Mouse (Mus musculus) right cerebral cortex, postnatal 14 days (tissue): Measurements from ENCODE around the gene Zfp189.

Source experiments
- DNase-seq: peaks from one replicate; pipeline ENCODE4 v3.0.0; 2022

The Zfp189 gene

DNA sequence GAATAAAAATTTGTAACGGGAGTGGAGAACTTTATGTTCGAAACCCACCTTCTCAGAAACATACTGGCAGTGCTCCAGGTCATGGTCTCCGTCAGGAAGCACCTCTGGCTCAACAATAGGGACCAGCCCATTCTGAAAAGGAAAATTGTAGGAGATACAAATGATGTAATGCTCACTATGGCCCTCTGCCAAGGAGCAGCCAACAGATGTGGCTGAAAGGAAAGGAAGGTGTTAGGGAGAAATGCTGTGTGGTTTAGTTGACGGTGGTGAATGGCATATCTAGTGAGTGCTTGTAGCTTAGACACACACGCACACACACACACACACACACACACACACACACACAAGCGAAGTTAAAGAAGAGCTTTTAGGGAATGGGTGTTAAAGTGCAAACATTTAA lies 18.7 kb downstream of the Zfp189 start:
- no peak for DNase-seq

DNA sequence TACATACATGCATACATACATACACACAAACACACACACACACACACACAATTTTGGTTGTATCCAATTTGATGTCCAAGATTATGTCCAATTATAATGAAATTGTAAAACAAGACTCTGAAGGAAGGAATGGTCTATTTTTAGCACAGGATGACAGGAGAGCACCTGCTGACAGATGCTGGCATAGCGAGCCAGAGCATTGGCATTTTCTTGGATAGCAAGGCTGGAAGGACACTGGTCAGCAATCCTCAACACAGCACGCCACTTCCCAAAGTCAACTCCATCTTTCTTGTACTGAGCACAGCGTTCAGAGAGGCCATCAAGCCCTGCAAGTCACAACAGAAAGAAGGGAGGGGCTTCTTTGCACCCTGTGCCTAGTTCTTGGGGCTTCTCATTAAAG lies 20.0 kb downstream of the Zfp189 start:
- no peak for DNase-seq

- no peak for DNase-seq
These were observed 25.1 kb downstream of the Zfp189 start for GRCm38 (mm10) chr4:49546026-49546425.

DNA sequence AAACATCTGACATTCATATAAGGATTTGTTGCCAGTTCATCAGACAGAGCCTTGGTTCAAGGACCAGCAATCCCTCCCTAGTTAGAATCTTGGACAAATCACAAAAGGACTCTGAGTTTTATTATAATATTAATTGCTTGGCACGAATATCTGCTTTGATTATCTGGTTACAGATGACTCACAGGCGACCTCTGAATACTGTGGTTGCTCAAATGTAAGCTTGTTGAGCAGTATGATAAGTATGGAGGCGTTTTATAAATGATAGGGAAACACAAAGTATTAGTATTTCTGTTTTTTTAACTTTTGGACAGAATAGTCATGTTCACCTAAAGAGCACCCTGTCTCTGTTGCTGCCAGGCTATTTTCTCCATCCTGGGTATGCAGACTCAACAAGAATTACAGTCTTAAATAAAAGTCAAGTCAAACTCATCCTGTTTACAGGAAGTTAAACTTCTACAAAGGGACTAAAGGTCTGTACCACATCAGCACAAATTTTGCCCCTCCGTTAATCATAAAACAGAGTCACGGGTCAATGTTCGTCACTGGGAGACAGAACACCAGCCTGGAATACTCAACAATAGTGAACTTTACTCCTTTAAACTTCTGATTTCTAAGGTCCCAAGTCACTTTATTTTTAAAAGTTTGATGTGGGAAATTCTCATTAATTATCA lies 26.0 kb downstream of the Zfp189 start:
- no peak for DNase-seq

GRCm38 (mm10) chr4:49547544-49548219 lies 26.7 kb downstream of the Zfp189 start:
- no peak for DNase-seq

GRCm38 (mm10) chr4:49549383-49549782 lies 28.4 kb downstream of the Zfp189 start, which contains the start of gene Aldob:
Gene Aldob, minus strand, starts transcription at chr4:49549546.
- DNase-seq: no peak

- no peak for DNase-seq
These were observed 32.4 kb downstream of the Zfp189 start for GRCm38 (mm10) chr4:49553380-49553779.

- no peak for DNase-seq
These were observed 36.4 kb downstream of the Zfp189 start for GRCm38 (mm10) chr4:49557375-49557774.

DNA sequence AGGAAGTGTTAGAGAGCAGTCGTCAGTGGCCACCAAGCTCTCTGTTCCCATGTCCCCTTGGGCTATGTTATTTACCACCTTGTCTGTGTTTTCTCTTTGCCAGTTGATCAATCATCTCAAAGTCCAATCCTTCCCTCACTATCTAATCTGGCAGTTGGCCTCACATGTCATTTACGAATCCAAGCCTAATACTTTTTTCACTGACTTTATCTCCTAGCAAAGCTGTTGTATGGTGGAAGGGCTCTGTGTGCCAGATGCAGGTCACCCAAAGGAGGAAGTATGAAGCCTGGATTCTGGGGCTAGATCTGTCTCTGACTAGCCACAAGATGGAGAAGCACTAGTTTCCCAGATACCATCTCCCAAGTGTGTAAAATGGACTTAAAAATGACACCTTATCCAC lies 37.2 kb downstream of the Zfp189 start:
- no peak for DNase-seq

DNA sequence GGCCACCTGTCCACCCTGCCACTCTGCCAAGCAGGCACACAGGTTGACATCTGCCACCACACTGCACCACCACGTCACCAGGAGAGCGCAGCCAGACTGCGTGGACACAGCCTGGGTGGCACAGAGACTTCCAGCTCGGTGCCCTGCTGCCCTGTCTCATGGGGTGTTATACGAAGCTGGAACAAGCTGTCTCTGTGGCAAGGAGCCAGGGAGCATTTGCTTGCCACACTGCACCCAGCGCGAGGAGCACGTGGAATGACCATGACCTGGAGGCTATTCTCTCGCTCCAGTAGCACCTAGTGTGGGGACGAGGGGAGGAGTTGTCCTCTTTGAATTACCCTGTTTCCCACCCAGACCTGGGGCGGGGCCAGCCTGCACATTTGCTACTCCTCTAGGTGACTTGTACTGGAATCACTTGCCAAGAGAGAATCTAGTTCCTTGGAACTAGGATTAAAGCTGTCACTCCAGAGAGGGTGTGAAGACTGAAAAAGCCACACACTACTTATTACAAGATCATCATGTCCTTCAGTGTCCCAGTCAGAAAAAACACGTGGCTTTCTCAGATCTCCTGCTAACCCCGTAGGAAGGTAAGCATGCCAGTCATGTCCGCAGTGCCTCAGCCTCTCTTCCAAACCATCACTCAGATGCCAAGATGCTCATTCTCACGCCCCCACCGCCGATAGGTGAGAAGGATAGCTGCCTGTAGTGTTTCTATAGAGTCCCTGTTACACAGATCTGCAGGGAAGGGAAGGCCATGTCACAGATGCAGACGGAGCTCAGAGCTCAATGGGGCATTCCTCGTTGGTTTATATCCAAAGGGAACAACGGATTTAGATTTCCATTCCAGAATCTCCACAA lies 39.2 kb downstream of the Zfp189 start:
- DNase-seq: peak; percentile 35

GRCm38 (mm10) chr4:49567613-49568012 lies 46.6 kb downstream of the Zfp189 start:
- DNase-seq: peak; percentile 38

DNA sequence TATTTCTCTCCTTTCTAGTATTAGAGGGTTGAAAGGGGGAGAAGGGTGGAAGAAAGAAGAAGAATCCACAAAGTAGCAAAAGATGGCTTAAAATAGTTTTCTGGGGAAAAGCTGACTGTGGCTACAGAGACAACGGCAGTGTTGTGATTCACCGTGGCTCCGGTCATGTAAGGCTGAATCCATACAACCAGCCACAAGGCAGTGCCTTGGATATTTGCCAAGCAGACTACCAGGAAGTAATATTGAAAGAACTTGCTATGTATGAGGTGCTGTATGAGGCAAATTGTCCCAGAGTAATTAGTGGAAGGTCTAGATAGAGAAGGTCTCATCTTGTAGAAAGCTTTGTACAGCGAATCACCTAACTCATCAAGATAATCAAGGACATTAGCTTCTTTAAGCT lies 51.2 kb downstream of the Zfp189 start:
- no peak for DNase-seq
